Mouse (Mus musculus): ENCODE measurements around the gene Ttn. TPM values are rescaled to one million over a fixed set of nuclear protein-coding genes. Genes with fewer than 3 reads are reported as not detected.
"Not testable (repeated sequence)": the region's sequence is repeated elsewhere in the genome, so short reads cannot be mapped to it uniquely, and the experiment has no call there.

The Ttn gene
- 717 and 788 TPM in 2 replicates for polyA plus RNA-seq (2015; fragmentation: Nextera tagmentation; extraction: Ambion mirVana)

GRCm38 (mm10) chr2:76982391-76983145 lies at the start of gene Ttn:
Ttn (minus strand) TSS chr2:76982547.
- Histone ChIP-seq H3K27ac (ENCODE audit: low read length) (peak within 1 kb of the TSS; percentile 99), H3K9me3 (replicated peaks; ENCODE audit: control insufficient read depth, low read length) (no peaks in the 10 kb centered on the region), H3K4me2 (ENCODE audit: low read depth, low read length) (peak within 1 kb of the TSS; percentile 71), H3K9ac (ENCODE audit: low read length) (peak within 1 kb of the TSS; percentile 86), H3K27me3 (ENCODE audit: control insufficient read depth, insufficient read depth, low read length) (no peaks in the 10 kb centered on the region), H3K4me3 (ENCODE audit: low read length) (peak within 1 kb of the TSS; percentile 66), H3K36me3 (ENCODE audit: control insufficient read depth, insufficient read depth) (peaks cover 4% of the 10 kb centered on the region), H3K4me1 (ENCODE audit: control insufficient read depth, insufficient read depth, low read length) (peaks cover 13% of the 10 kb centered on the region)
- ATAC-seq (replicated peaks; ENCODE audit: extremely low read depth, insufficient read depth, low FRiP score), result peak; percentile 92
- 40% methylated on average over 18 of the region's 18 CpGs for WGBS

GRCm38 (mm10) chr2:77020649-77021048 lies 38.3 kb upstream of the Ttn start:
- Histone ChIP-seq H3K27ac (ENCODE audit: low read length) (no peak overlapping the region), H3K9ac (ENCODE audit: low read length) (no peak overlapping the region), H3K36me3 (ENCODE audit: control insufficient read depth, insufficient read depth) (peaks cover 24% of the 10 kb centered on the region), H3K4me1 (ENCODE audit: control insufficient read depth, insufficient read depth, low read length) (no peaks in the 10 kb centered on the region), H3K4me3 (ENCODE audit: low read length) (no peak overlapping the region), H3K4me2 (ENCODE audit: low read depth, low read length) (no peak overlapping the region), H3K27me3 (ENCODE audit: control insufficient read depth, insufficient read depth, low read length) (no peaks in the 10 kb centered on the region), H3K9me3 (replicated peaks; ENCODE audit: control insufficient read depth, low read length) (no peaks in the 10 kb centered on the region)
- ATAC-seq (replicated peaks; ENCODE audit: extremely low read depth, insufficient read depth, low FRiP score), result no peak
- WGBS, result 67% methylated on average over 2 of the region's 2 CpGs

GRCm38 (mm10) chr2:77017735-77018134 lies 35.4 kb upstream of the Ttn start:
- H3K4me2 ChIP-seq (ENCODE audit: low read depth, low read length), result no peak overlapping the region
- H3K27me3 ChIP-seq (ENCODE audit: control insufficient read depth, insufficient read depth, low read length), result no peaks in the 10 kb centered on the region
- no peak overlapping the region for H3K4me3 ChIP-seq (ENCODE audit: low read length)
- H3K9ac ChIP-seq (ENCODE audit: low read length), result no peak overlapping the region
- no peaks in the 10 kb centered on the region; the same call in 1 of the 2 replicates for H3K4me1 ChIP-seq (ENCODE audit: control insufficient read depth, insufficient read depth, low read length)
- H3K27ac ChIP-seq (ENCODE audit: low read length), result no peak overlapping the region
- peaks cover 30% of the 10 kb centered on the region for H3K36me3 ChIP-seq (ENCODE audit: control insufficient read depth, insufficient read depth)
- no peak for ATAC-seq (replicated peaks; ENCODE audit: extremely low read depth, insufficient read depth, low FRiP score)
- 76% methylated on average over 4 of the region's 4 CpGs for WGBS
- H3K9me3 ChIP-seq (replicated peaks; ENCODE audit: control insufficient read depth, low read length), result no peaks in the 10 kb centered on the region

GRCm38 (mm10) chr2:77013449-77013848 lies 31.1 kb upstream of the Ttn start:
- not testable (repeated sequence) for H3K4me3 ChIP-seq (ENCODE audit: low read length); H3K9ac ChIP-seq (ENCODE audit: low read length); H3K27me3 ChIP-seq (ENCODE audit: control insufficient read depth, insufficient read depth, low read length); H3K9me3 ChIP-seq (replicated peaks; ENCODE audit: control insufficient read depth, low read length); H3K4me1 ChIP-seq (ENCODE audit: control insufficient read depth, insufficient read depth, low read length); H3K4me2 ChIP-seq (ENCODE audit: low read depth, low read length)
- peaks cover 14% of the 10 kb centered on the region for H3K36me3 ChIP-seq (ENCODE audit: control insufficient read depth, insufficient read depth)
- ATAC-seq (replicated peaks; ENCODE audit: extremely low read depth, insufficient read depth, low FRiP score), result 0 out of 2 replicates have a peak, but pooled peaks have one; percentile 16
- peak overlapping the region; percentile 39 for H3K27ac ChIP-seq (ENCODE audit: low read length)
- 68% methylated on average over 6 of the region's 6 CpGs for WGBS

GRCm38 (mm10) chr2:77011981-77012380 lies 29.6 kb upstream of the Ttn start:
- Histone ChIP-seq H3K9ac (ENCODE audit: low read length) (no peak overlapping the region), H3K36me3 (ENCODE audit: control insufficient read depth, insufficient read depth) (peaks cover 14% of the 10 kb centered on the region), H3K4me3 (ENCODE audit: low read length) (no peak overlapping the region), H3K27ac (ENCODE audit: low read length) (peak overlapping the region; percentile 46; the same call in 1 of the 2 replicates), H3K4me2 (ENCODE audit: low read depth, low read length) (no peak overlapping the region), H3K4me1 (ENCODE audit: control insufficient read depth, insufficient read depth, low read length) (no peaks in the 10 kb centered on the region; the same call in 1 of the 2 replicates), H3K27me3 (ENCODE audit: control insufficient read depth, insufficient read depth, low read length) (no peaks in the 10 kb centered on the region), H3K9me3 (replicated peaks; ENCODE audit: control insufficient read depth, low read length) (no peaks in the 10 kb centered on the region)
- ATAC-seq (replicated peaks; ENCODE audit: extremely low read depth, insufficient read depth, low FRiP score), result no peak; the same call in 1 of the 2 replicates
- whole genome bisulfite sequencing, result 57% methylated on average over 5 of the region's 5 CpGs

- Histone ChIP-seq H3K27me3 (ENCODE audit: control insufficient read depth, insufficient read depth, low read length) (no peaks in the 10 kb centered on the region), H3K27ac (ENCODE audit: low read length) (no peak overlapping the region), H3K4me1 (ENCODE audit: control insufficient read depth, insufficient read depth, low read length) (peaks cover 3% of the 10 kb centered on the region), H3K9me3 (replicated peaks; ENCODE audit: control insufficient read depth, low read length) (no peaks in the 10 kb centered on the region), H3K4me2 (ENCODE audit: low read depth, low read length) (no peak overlapping the region), H3K36me3 (ENCODE audit: control insufficient read depth, insufficient read depth) (peaks cover 3% of the 10 kb centered on the region), H3K9ac (ENCODE audit: low read length) (no peak overlapping the region), H3K4me3 (ENCODE audit: low read length) (no peak overlapping the region)
- ATAC-seq (replicated peaks; ENCODE audit: extremely low read depth, insufficient read depth, low FRiP score), result no peak
- 73% methylated on average over 7 of the region's 7 CpGs for WGBS
These were observed 24.7 kb upstream of the Ttn start for GRCm38 (mm10) chr2:77007015-77007414.

GRCm38 (mm10) chr2:77003148-77003547 lies 20.8 kb upstream of the Ttn start:
- no peak for ATAC-seq (replicated peaks; ENCODE audit: extremely low read depth, insufficient read depth, low FRiP score)
- H3K9ac ChIP-seq (ENCODE audit: low read length), result no peak overlapping the region

GRCm38 (mm10) chr2:76998351-76998750 lies 16.0 kb upstream of the Ttn start:
- 34% methylated on average over 5 of the region's 5 CpGs for WGBS
- H3K27ac ChIP-seq (ENCODE audit: low read length), result peak overlapping the region; percentile 70
- no peaks in the 10 kb centered on the region for H3K27me3 ChIP-seq (ENCODE audit: control insufficient read depth, insufficient read depth, low read length)

More at GRCm38 (mm10) chr2:77003148-77003547, 20.8 kb upstream of the Ttn start:
- Histone ChIP-seq H3K4me2 (ENCODE audit: low read depth, low read length) (no peak overlapping the region), H3K36me3 (ENCODE audit: control insufficient read depth, insufficient read depth) (no peaks in the 10 kb centered on the region), H3K27ac (ENCODE audit: low read length) (no peak overlapping the region), H3K4me1 (ENCODE audit: control insufficient read depth, insufficient read depth, low read length) (peaks cover 3% of the 10 kb centered on the region), H3K9me3 (replicated peaks; ENCODE audit: control insufficient read depth, low read length) (no peaks in the 10 kb centered on the region), H3K4me3 (ENCODE audit: low read length) (no peak overlapping the region), H3K27me3 (ENCODE audit: control insufficient read depth, insufficient read depth, low read length) (no peaks in the 10 kb centered on the region)
- 75% methylated on average over 2 of the region's 2 CpGs for WGBS

GRCm38 (mm10) chr2:76992493-76993201 lies 10.3 kb upstream of the Ttn start:
- H3K9me3 ChIP-seq (replicated peaks; ENCODE audit: control insufficient read depth, low read length), result no peaks in the 10 kb centered on the region
- H3K4me2 ChIP-seq (ENCODE audit: low read depth, low read length), result no peak overlapping the region
- H3K27ac ChIP-seq (ENCODE audit: low read length), result no peak overlapping the region
- H3K4me3 ChIP-seq (ENCODE audit: low read length), result no peak overlapping the region
- no peak for ATAC-seq (replicated peaks; ENCODE audit: extremely low read depth, insufficient read depth, low FRiP score)
- H3K27me3 ChIP-seq (ENCODE audit: control insufficient read depth, insufficient read depth, low read length), result no peaks in the 10 kb centered on the region
- WGBS, result 80% methylated on average over 5 of the region's 5 CpGs
- H3K4me1 ChIP-seq (ENCODE audit: control insufficient read depth, insufficient read depth, low read length), result no peaks in the 10 kb centered on the region
- no peak overlapping the region for H3K9ac ChIP-seq (ENCODE audit: low read length)
- H3K36me3 ChIP-seq (ENCODE audit: control insufficient read depth, insufficient read depth), result no peaks in the 10 kb centered on the region

More at GRCm38 (mm10) chr2:76998351-76998750, 16.0 kb upstream of the Ttn start:
- H3K4me1 ChIP-seq (ENCODE audit: control insufficient read depth, insufficient read depth, low read length), result peaks cover 3% of the 10 kb centered on the region
- H3K9ac ChIP-seq (ENCODE audit: low read length), result no peak overlapping the region
- no peak overlapping the region for H3K4me2 ChIP-seq (ENCODE audit: low read depth, low read length)
- no peak overlapping the region for H3K4me3 ChIP-seq (ENCODE audit: low read length)
- H3K9me3 ChIP-seq (replicated peaks; ENCODE audit: control insufficient read depth, low read length), result no peaks in the 10 kb centered on the region
- peak; percentile 95 for ATAC-seq (replicated peaks; ENCODE audit: extremely low read depth, insufficient read depth, low FRiP score)
- no peaks in the 10 kb centered on the region for H3K36me3 ChIP-seq (ENCODE audit: control insufficient read depth, insufficient read depth)
